Mouse (Mus musculus): ENCODE data around the gene Trim7.
"Not testable (repeated sequence)": the region's sequence is repeated elsewhere in the genome, so short reads cannot be mapped to it uniquely, and the experiment has no call there.

The Trim7 gene

DNA sequence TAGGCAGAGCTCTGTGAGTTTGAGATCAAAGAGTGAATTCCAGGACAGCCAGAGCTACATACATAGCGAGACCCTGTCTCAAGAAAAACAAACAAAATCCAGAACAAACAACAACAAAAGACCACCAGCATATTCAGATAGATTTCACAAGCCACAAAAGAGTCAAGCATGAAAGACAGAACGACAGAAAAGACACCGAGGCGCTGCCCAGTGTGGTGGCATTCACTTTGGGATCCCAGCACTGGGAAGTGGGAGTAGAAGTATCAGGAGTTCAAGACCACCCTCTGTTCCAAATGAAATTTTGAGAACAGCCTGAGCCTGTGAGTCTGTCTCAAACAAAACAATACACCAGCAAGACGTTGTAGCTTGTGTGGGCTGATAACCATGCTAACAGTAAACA lies 20.9 kb downstream of the Trim7 start:
- no peak for DNase-seq (ENCODE audit: low read depth)

DNA sequence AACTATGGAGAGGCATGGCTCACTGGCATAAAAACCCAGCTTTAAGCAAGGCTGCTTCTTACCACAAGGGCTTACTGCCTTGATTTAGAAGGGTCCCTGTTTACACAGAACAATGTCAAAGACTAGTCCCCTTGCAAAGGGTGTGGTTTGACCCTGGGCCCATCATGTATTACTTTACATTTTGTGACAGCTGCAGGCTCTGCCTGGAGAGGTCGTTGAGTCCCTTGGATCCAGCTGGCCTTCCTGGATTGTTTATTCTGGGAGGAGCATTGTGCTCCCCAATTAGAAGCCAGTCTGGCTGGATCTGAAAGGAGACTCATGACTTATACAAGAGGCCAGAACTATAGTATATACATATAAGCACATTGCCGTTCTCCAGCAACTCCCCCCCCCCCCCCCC lies 24.3 kb downstream of the Trim7 start:
- no peak for DNase-seq (ENCODE audit: low read depth)

DNA sequence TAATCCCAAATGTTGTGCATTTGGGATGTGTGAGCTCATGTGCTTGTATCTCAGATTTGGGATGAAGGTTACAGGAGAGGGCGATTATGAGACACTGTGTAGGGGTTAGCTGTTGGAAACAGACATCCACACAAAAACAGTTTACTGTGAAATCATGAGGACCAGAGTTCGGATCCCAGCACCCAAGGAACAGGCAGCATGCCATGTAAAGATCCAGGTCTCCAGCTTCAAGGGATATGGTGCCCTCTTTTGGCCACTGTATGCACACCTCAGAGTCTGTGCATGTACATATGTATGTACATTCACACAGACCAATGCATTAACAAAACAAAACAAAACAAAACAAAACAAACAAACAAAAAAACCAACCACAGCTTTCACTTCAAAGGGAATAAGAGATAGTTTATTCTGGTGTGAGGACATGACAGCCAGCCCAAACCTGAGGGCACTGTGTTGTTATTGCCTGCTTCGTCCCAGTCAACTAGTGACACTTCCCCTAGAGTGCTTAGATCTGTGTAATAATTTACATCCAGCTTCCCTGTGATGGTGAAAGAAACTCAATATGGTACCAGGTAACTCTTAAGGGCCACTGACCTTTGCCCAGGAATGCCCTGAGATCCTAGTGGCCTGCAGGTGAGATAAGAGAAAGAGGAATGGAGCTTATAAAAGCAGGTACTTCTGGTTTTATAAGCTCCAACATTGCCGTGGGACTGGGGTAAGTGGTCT lies 25.5 kb downstream of the Trim7 start:
- DNase-seq (ENCODE audit: low read depth) = peak; percentile 38

DNA sequence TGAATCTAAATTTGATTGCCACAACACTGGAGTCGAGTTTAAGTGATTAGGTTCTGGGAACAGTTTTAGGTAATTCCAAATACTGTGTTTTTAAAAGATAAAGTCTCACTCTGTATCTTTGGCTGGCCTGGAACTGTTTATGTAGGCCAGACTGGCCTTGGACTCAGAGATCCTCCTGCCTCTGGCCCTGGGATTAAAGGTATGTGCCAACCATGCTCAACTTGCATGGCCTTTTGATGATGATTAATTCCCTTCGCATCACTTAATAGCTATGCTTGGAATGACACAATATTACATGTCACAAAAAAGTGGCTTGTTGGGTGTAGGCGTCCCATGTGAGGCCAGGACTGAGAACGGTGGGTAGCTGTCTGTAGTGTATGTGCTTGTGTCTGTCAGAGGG lies 26.2 kb downstream of the Trim7 start:
- no peak for DNase-seq (ENCODE audit: low read depth)

DNA sequence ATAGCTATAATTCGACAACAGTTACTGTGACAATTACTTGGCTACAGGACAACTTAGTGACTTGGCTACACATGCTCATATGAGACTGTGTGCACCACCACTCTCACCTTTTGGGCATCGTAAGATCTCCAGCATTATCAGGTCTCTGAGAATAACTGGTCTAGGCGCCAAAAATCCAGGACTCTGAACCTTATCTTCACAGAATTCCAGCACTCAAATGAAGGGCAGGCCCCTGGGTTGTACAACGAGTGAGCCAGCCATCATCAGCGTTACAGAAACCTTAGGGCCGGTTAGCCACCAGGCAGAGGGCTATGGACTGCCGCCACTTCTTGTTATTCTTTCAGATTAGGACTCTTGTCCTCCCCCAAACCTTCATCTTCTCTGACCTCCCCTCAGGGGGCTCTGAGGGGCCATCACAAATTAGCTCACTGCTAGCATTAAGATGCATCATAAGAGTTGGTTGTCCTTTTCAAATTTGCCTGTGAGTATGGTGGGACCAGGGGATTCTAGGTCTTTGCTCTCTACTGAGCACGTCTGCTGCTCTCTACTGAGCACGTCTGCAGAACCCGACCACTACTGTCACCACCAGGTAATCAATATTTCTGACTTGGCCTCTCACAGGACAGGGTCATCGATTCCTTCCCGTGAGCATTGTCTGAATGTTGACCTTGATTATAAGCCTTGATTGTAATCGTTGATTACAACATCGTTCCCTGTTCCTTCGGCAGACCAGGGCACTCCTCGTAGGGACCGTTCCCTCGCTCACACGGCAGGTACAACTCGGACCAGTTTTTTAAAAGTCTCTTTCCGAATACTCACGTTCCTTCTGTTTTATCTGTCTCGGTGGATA lies 26.9 kb downstream of the Trim7 start:
- no peak for DNase-seq (ENCODE audit: low read depth)

DNA sequence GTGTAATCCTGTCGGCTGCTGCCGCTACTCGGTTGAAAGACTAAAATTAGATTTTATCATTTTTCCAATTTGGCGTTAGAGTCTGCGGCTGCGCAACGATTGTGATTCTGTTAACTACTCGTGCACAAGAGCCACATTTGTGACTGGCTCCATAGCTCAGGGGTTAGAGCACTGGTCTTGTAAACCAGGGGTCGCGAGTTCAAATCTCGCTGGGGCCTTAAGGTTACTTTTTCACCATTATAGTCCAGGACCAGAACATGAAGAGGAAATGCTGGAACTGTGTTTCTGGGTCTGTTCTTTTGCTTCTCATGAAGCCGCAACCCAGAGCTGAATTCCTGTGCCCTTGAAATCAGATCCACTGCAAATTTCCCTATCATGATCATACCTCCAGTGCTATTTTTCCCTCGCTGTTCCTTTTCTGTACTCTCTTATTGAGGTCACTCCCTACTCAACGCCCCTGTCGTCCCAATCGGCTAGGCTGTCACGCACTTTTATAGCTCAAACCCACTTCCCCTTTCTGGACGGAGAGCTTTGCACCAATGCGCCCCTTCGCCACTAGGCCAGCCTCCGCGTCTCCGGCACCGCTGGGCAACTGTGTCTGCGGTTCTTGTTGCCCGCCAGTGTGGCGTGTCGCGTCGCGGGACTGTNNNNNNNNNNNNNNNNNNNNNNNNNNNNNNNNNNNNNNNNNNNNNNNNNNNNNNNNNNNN lies 27.7 kb downstream of the Trim7 start:
- peak; percentile 94 for DNase-seq (ENCODE audit: low read depth)

DNA sequence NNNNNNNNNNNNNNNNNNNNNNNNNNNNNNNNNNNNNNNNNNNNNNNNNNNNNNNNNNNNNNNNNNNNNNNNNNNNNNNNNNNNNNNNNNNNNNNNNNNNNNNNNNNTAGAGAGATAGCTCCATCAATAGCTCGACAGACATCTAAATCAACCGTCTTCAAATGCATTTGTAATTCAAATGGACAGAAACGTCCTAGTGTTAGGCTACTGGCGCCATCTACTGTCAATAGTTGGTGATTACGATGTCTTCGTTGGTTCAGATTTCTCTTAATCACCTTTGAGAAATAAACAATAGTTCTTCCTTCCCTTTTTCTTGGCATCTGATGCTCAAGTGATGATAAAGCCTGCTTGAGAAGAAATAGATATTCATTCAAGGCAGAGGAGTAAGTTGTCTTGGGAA lies 33.1 kb downstream of the Trim7 start:
- DNase-seq (ENCODE audit: low read depth) = peak; percentile 90

DNA sequence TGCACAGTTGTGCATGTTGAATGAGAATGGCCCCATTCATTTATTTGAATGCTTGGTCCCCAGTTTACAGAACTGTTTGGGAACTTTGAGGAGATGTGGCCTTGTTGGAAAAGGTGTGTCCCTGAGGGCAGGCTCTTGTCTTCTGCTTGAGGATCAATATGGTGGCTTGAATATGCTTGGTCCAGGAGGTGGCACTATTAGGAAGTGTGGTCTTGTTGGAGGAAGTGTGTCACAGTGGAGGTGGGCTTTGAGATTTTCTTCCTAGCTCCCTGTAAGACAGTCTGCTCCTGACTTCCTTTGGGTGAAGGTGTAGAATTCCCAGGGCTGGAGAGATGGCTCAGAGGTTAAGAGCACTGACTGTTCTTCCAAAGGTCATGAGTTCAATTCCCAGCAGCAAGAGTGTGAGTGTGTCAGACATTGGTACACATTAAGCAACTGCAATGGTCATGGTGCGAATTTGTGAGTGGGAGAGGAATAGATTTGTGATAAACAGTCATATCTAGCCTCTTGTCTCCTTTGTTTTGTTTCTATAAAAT lies 36.9 kb downstream of the Trim7 start:
- no peak for DNase-seq (ENCODE audit: low read depth)

DNA sequence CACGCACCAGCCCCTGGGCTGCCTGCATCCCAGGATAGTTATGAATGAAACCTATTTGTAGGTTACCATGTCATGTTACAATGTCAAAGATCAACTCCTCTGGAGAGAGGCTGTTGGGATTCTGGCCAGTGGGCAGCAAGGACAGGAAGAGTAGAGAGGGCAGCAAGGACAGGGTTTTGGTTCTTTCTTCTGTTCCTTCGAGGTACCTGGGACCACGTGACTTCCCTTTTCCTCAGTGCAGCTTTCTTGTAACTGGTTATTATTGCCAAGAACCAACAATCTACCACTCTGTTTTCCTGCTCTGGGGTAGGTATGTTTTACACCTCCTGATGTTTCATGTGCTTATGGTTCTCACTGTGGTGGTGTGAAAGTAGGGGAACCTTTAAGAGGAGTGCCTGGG lies 37.9 kb downstream of the Trim7 start:
- DNase-seq (ENCODE audit: low read depth) = no peak

DNA sequence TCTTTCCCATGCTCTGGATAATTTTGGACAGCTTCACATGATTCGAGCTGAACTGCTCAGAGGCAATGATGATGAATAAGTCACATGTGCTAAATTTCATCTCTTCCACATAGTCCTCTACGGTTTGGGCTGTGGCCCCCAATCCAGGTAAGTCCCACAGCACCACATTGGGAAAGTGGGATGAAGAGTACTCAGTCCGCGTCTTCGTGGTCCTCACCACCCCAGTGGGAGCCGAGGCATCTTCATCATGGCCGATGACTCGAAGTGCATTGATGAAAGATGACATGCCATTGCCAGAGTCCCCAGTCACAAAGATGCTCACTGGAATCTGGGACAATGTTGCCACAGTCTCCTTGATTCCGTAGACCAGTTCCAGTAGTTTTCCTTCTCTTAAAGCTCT lies 40.5 kb downstream of the Trim7 start:
- DNase-seq (ENCODE audit: low read depth) = no peak

DNA sequence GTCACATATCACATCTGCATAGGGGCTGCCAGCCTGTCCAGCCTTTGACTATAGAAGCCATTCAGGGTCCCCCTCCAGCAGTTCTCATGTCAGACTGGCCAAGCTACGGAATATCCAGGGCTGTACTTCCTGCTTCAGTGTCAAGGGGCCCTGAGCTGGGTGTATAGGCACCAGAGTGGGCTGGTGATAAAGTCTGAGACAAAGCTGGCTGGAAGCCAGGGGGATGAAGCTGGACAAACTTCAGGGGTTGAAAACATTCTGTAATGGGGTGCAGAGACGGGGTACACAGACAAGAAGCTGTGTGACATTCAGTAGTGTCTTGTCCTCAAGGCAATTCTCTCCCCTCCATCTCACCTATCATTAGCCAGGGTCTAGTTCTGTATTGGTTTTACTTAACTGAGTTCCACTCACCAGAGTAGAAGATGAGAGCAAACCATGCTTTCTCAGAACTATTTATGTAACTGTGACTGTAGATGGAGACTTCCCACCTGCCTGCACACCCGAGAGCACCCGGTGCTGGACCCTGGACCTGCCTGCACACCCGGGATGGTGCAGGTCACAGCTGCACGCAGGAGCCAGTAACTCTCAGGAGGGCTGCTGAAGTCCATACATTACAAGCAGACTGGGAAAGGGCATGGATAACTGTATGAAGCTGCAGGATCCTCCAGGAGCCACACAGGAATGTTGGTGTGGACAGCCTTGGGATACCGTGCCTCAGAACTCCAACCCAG lies 43.6 kb downstream of the Trim7 start:
- peak; percentile 44 for DNase-seq (ENCODE audit: low read depth)

DNA sequence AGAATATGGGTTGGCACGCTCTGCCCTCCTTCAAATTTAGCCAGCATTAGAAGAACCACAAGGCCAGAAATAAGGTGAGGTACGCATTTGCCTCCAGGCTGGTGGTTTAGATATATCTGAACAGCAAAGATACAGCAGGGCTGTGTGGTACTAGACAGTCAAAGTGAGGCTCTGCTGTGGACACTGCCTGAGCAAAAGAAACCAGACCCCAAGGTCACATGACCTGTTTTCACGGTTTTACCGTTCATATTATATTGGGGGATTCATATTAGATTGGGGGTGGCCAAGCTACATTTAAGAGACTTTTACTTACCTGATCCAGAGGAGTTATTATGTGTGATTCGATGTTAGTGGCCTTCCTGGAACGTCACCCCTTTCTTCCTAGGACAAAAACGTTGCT lies 44.8 kb downstream of the Trim7 start:
- DNase-seq (ENCODE audit: low read depth) = no peak

DNA sequence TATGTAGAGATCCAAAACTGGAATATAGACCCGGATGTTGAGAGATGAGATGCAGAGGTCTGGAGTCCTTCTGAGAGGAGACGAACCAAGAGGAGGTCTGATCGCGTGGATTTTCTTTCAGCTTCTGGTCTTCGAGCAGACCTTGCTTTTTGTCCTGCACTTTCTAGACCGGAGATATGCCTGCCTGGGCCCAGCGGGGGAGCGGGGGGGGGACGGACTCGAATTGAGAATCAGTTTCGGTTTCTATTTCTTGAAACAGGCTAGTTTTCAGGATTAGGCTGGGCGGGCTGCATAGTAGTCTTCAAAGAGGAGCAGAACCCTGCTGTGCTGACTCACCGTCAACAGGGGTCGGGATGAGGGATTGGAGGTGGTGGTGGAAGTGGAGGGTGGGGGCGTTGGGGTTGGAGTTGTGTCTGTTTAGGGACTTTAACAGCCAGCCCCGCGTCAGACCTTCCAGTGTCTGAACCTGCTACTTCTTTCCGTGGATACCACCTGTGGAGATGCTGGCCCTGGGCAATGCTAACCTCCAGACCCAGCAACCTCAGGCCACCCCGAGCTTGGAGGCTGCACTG lies 45.3 kb downstream of the Trim7 start, which contains the start of gene Irgm1:
Gene Irgm1, minus strand, starts transcription at position 483 of the 572 bp plus-strand sequence.
- DNase-seq (ENCODE audit: low read depth) = peak; percentile 90

DNA sequence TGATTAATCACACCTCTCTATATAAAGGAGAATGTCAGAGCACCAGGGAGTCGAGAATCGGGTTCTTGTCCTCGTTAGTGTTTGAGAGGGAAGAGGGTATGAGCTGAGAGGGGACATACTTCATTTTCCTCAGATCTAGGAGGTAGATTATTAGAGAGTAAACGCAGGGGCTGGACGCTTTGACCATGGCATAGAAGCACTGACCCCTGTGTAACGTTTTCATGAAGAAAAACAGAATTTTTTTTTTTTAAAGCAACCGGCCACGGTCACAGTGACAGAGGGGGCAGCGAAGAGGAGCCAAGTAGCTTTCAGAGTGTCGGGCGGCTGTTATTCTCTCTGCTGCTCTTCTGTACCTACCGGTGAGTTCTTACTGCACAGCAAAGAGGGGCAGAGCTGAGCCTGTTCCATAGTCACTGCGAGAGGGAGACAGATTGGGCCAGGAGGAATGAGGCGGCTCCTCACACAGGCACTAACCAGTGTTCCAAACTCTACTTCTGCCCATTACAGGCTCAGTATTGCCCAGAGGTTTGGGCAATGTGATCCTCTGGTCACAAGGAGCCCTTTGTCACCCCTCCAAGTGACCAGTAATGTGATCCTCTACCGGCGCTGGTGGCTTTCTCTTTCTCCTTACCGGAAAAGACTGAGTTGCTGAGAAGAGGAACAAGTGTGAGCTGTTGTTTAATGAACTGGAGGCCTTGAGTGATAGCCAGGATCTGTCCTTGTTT lies 46.0 kb downstream of the Trim7 start:
- peak; percentile 68 for DNase-seq (ENCODE audit: low read depth)

DNA sequence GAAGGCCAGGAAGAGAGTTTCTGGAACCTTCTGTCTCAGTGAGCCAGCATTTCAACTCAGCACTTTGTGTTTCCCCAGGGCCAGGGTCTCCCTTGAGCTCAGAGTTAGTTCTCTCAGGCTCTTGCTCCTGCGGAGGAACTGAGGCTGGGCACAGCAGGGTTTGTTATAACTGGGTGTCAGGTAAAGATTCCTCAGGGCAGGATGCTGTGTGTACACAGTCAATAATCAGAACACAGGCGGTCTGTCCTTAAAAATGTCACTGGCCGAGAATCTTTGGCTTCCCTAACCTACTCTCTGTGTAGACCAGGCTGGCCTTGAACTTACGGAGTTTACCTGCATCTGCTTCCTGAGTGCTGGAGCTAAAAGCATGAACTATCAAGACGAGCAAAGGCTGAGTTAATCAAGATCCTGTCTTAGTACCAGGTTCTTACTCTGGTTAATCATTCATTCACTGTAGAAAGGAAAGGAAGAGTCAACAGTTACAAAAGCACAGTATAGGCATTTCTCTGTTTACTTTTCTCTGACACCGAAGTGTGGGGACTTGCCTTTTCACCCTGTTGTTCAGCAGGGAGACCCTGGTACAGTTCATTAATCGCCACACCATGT lies 46.9 kb downstream of the Trim7 start:
- peak; percentile 48 for DNase-seq (ENCODE audit: low read depth)

DNA sequence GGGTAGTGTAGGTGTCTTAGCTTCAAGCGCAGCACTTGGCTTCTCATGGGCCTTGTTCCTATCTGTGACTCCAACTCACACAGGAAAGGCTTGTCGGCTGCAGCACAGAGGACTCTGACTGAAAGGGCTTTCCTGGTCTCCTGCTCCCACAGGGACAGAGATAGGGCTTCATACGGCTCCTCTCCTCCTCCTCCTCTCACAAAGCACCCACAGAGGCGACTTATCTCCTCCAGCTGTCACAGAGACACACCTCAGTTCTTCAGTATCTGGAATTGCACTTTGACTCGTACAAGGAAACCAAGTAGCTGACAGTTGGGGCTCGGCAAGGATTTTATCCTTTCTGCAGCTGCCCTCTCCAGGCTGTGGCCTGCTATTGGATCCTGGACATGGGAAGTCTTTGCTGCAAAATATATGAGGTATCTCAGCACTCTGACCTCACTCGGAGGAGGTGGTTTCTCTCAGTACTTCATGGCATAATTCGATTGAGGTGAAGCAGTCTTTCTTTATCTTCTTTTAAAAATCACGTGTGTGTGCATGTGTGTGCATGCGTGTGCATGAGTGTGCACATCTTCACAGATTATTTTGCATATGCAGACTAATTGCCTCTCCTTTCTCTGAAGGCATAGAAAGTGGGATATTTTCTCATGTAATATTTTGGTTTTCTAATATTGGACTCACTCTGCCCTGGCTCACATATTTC lies 47.8 kb downstream of the Trim7 start:
- no peak for DNase-seq (ENCODE audit: low read depth)

DNA sequence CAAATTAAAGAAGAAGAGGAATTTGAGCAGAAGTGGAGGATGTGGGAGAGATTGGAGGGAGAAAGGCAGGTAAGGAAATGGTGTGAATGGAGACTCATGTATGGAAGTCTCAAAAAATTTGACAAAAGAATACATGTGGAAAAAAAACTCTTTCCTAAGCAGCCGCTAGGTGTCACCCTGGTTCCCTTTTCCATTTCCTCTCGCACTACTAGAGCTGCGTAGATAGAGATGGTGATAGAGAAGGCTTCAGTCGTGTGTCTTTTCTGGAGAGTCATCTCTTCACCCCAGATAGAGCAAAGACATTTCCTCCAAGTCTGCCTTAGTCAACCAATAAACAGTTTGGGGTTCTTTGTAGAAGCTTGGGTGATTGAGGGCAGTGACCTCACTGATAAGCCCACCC lies 48.5 kb downstream of the Trim7 start:
- peak; percentile 89 for DNase-seq (ENCODE audit: low read depth)

DNA sequence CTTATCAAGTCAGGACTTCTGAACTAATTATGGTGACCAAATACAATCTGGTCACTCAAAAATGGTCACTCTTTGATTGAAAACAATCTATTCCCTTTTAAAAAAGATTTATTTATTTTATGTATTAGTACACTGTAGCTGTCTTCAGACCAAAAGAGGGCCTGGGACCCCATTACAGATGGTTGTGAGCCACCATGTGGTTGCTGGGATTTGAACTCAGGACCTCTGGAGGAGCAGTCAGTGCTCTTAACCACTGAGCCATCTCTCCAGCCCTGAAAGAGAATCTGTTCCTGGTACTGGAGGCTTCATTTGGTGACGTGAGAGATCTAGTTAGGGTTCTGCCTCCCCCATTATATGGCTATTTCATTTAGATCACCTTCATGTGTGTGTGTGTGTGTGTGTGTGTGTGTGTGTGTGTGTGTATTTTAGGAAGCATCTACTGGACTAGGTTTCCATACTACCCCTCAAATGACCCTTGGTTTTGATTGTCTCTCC lies 49.5 kb downstream of the Trim7 start:
- not testable (repeated sequence) for DNase-seq (ENCODE audit: low read depth)

DNA sequence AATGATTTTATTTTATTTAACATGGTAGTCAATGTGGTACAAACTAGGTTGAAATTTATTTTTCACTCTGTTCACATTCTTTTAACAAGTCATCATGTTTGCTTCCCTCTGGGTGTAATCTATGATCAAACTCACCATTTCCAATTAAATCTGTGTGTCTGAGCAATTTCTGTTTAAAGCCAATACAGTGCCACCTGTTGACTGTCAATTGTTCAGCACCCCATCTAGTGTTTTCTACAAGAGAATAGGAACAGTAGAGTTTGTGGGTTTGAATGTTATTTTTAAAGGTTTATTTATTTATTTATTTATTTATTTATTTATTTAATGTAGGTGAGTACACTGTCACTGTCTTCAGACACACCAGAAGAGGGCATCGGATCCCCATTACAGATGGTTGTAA lies 50.7 kb downstream of the Trim7 start:
- DNase-seq (ENCODE audit: low read depth) = peak; percentile 44

Measured in naive thymus-derived CD4-positive, alpha-beta T cell, adult 2 months (primary cell).